Mouse (Mus musculus): ENCODE data around the gene Smad3.

DNA sequence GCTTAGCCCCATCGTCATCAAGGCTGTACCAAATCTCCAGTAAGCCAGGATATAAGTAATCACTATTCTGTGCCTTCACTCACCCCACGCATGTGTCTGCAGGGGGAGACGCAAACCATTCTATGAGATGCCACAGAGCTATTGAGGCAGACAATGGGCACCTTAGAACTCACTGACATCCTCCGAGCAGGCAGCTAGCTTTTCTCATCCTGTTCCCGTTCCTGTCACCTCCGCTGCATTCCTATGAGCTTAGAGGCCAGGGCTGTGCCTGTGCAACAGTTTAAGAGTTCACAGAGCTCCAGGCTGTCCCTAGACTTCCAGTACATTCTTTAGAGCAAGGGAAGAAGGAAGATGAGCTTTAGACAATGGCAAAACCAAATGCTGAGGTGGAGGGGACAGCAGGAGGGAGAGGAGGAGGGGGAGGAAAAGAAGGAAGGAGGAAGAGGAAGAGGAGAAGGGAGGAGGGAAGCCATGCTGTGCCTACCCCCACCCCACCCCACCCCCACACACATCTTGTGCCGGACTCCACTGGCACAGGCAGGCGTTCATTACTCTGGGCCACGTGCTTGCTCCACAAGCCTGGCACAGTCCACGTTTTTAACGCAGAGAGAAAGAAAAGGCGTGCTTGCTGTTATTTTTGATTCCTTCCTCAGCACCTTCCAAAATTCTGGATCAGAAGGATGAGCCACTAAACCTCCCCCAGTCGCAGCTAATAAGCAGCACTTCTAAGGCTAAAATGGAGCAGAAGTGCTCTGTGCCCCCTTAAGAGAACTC, 14.7 kb downstream of the Smad3 start:
- TF ChIP-seq POLR2A (IDR thresholded peaks at IDR 0.05; ENCODE audit: low read depth, low read length) (no peak), EP300 (IDR thresholded peaks at IDR 0.05; ENCODE audit: low read length) (no peak), GABPA (IDR thresholded peaks at IDR 0.05; ENCODE audit: insufficient replicate concordance, low read depth, low read length) (no peak), CTCF (conservative IDR thresholded peaks at IDR 0.05 in 1 of 2, IDR thresholded peaks at IDR 0.05 in 1 of 2; ENCODE audit: low read depth in 2 of 2, low read length in 2 of 2) (no peak)

Measured in CH12.LX (cell line).